Mouse (Mus musculus) neural tube, embryonic 15.5 days (tissue): ENCODE measurements around the gene Dedd2. TPM values are rescaled to one million over a fixed set of nuclear protein-coding genes. Genes with fewer than 3 reads are reported as not detected.
A peak's percentile ranks its signal among the peaks of the same experiment; 100 is the strongest.

Experiments
- ATAC-seq: fragments of 200-750 bp; cut with Nextera tagmentation; 2 replicates; pipeline ENCODE4 v1.8.0; 2017; ENCODE audit warnings: mild to moderate bottlenecking, moderate TSS enrichment, moderate library complexity; ENCODE audit not compliant: low FRiP score
- H3K27ac ChIP-seq: fragments of 300-500 bp; sonication (generic); replicated peaks from 2 replicates; pipeline ENCODE4 v1.5.1; 2015; ENCODE audit warnings: mild to moderate bottlenecking, inconsistent platforms
- H3K27me3 ChIP-seq: fragments of 300-500 bp; sonication (generic); replicated peaks from 2 replicates; pipeline ENCODE4 v1.6.1; 2015; ENCODE audit warnings: inconsistent platforms
- H3K36me3 ChIP-seq: fragments of 300-500 bp; sonication (generic); 2 replicates; pipeline ENCODE4 v1.6.1; 2015; ENCODE audit warnings: inconsistent platforms
- H3K4me1 ChIP-seq: fragments of 300-500 bp; sonication (generic); 2 replicates; pipeline ENCODE4 v1.6.1; 2015; ENCODE audit warnings: inconsistent platforms
- H3K4me2 ChIP-seq: fragments of 300-500 bp; sonication (generic); 2 replicates; pipeline ENCODE4 v1.6.1; 2015; ENCODE audit warnings: inconsistent platforms, mild to moderate bottlenecking, moderate library complexity
- H3K4me3 ChIP-seq: fragments of 300-500 bp; sonication (generic); replicated peaks from 2 replicates; pipeline ENCODE4 v1.5.1; 2015; ENCODE audit warnings: mild to moderate bottlenecking, inconsistent platforms
- H3K9ac ChIP-seq: fragments of 300-500 bp; sonication (generic); replicated peaks from 2 replicates; pipeline ENCODE4 v1.6.1; 2015; ENCODE audit warnings: mild to moderate bottlenecking, inconsistent platforms
- H3K9me3 ChIP-seq: fragments of 300-500 bp; sonication (generic); replicated peaks from 2 replicates; pipeline ENCODE4 v1.6.1; 2016; ENCODE audit warnings: inconsistent platforms
- WGBS: fragments of 180-500 bp; shearing (Covaris S2); methylation state at CpG from one replicate; pipeline ENCODE4 v1.1.7; 2015; ENCODE audit warnings: mixed read lengths; 5-methylcytosine and 5-hydroxymethylcytosine counted together
- polyA plus RNA-seq: library from polyadenylated mRNA; unstranded; fragments of >200 nt; fragmentation: Nextera tagmentation; extraction: Ambion mirVana; gene quantifications from 2 replicates; pipeline ENCODE4 v1.2.1, GENCODE M21; 2015

The Dedd2 gene
- polyA plus RNA-seq, 1 experiment from 2014 or later = 17.7 TPM

DNA sequence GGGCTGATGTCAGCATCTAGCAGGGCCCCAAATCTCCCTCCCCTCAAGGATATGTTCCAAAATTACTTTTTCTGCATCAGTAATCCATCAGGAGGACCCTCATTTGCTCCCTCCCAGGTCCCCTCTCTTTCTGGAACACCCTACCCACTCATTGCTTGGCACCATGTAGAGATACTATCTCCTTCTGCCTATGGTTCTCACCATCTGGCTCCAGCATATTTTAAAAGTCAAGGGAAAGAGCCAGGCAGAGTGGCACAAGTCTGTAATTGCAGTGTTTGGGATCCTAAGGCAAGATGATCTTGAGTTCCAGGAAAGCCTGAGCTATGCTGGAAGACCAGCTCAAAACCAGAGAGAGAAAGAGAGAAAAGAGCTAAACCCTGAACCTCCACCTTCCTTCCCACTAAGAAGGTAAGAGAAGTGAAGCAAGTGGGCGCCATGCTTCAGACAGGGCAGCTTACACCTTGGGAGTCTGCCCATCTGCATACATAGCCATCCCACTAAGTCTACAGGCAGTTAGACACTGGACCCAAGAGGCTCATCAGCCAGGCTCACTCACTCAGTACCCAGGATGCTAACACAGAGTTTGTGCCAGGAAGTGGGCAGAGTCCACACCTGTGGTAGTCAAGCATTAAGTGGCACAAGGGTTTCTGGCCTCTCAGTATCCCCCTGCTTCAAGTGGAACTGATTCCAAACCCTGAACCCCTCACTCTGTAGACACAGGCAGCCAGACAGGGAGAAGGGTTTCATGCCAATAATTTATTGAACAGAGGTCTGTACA is 7.3 kb upstream of the Dedd2 start:
- no peak for ATAC-seq
- Histone ChIP-seq H3K4me1 (peaks cover 7% of the 10 kb centered on the region), H3K9ac (no peak overlapping the region), H3K4me2 (no peak overlapping the region), H3K4me3 (no peak overlapping the region), H3K36me3 (peaks cover 88% of the 10 kb centered on the region), H3K27ac (no peak overlapping the region), H3K27me3 (no peaks in the 10 kb centered on the region), H3K9me3 (no peaks in the 10 kb centered on the region)
- WGBS = 89% methylated on average over 1 of the region's 1 CpGs

DNA sequence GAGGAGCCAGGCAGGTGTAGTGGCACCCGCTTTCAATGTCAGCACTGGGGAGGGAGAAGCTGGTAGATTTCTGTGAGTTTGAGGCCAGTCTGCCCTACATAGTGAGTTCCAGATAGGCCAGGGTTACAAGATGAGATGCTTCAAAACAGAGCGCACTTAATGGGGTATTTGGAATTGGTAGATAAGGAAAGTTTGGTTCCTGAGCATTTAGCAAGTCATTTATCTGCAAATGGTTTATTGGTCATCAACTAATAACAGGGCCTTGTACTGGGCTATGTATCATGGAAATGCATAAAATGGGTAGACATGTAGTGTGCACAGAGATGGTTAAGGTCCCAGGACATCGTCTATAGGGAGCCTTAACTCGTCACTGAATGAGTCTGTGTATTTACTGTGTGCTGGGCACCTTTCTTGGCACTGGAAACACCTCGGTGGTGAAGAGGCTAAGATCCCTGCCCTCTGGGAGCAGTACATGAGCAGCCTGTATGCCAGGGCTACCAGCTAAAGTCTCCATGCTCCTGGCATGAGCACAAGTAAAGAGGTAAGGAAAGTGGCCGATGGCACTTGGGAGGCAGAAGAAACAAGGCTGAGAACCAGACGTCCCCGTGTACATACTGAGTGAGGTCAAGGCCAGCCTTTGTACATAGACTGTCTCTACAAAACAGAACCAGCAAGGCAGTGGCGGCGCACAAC is 2.0 kb upstream of the Dedd2 start:
- H3K4me2 ChIP-seq = peak overlapping the region; percentile 98
- no peaks in the 10 kb centered on the region for H3K27me3 ChIP-seq
- WGBS = 85% methylated on average over 10 of the region's 10 CpGs
- peaks cover 43% of the 10 kb centered on the region for H3K4me1 ChIP-seq
- H3K27ac ChIP-seq = peak overlapping the region; percentile 95; the same call in 1 of the 2 replicates
- H3K9ac ChIP-seq = peak overlapping the region; percentile 81
- no peak for ATAC-seq
- H3K36me3 ChIP-seq = peaks cover 36% of the 10 kb centered on the region
- peak overlapping the region; percentile 57 for H3K4me3 ChIP-seq
- no peaks in the 10 kb centered on the region for H3K9me3 ChIP-seq

GRCm38 (mm10) chr7:25221102-25221883 is 878 bp upstream of the Dedd2 start, which contains the start of gene Zfp526:
Gene Zfp526, plus strand, starts transcription at chr7:25221425.
- WGBS = under 1% methylated on average over 40 of the region's 45 CpGs
- Histone ChIP-seq H3K27me3 (no peaks in the 10 kb centered on the region), H3K9ac (peak within 1 kb of the TSS; percentile 81), H3K9me3 (no peaks in the 10 kb centered on the region), H3K4me2 (peak within 1 kb of the TSS; percentile 98), H3K4me3 (peak within 1 kb of the TSS; percentile 57), H3K4me1 (peaks cover 43% of the 10 kb centered on the region), H3K27ac (peak within 1 kb of the TSS; percentile 95), H3K36me3 (peaks cover 29% of the 10 kb centered on the region)
- peak; percentile 94 for ATAC-seq

DNA sequence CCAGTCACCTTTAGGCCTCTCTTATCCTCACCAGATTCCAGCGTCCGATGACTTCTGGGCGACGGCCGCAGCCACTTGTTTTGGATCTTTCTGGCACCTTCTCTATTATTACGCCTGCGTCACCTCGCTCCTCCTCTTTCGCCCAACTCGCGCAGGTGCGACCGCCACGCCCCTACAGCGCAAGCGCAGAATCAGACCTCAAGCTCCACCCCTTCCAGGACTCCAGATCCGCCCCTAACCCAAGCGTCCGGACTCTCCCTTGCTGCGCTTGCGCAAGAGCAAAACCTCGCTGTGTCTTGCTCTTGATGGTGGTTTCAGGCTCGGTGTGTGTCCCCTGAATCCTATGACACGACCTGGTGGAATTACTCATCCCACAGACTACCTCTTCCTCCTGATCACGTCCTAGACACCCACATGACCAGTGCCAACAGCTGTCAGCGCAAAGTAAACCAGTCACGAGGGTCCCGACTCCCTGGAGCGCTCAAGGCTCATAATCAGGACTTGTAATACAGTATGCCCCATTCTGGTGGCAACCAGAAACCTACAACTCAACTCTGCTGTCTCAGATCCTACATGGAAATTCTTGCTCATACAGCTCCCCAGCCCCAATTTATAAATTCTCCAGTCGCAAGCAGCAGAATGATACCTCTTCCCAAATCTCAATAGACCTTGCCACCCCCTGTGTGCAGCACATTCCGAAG is 509 bp downstream of the Dedd2 start:
- WGBS = 2% methylated on average over 31 of the region's 31 CpGs
- ATAC-seq = peak; percentile 82

GRCm38 (mm10) chr7:25219416-25219750 is 1.0 kb downstream of the Dedd2 start:
- Histone ChIP-seq H3K36me3 (peaks cover 19% of the 10 kb centered on the region), H3K27ac (peak overlapping the region; percentile 82), H3K4me1 (peaks cover 43% of the 10 kb centered on the region), H3K4me2 (peak overlapping the region; percentile 98), H3K9me3 (no peaks in the 10 kb centered on the region), H3K27me3 (no peaks in the 10 kb centered on the region), H3K9ac (peak overlapping the region; percentile 82), H3K4me3 (peak overlapping the region; percentile 57)
- under 1% methylated on average over 16 of the region's 16 CpGs for WGBS
- ATAC-seq = peak; percentile 39

More for the DNA sequence above, 509 bp downstream of the Dedd2 start:
- Histone ChIP-seq H3K4me3 (peak overlapping the region; percentile 57), H3K4me2 (peak overlapping the region; percentile 98), H3K27me3 (no peaks in the 10 kb centered on the region), H3K9me3 (no peaks in the 10 kb centered on the region), H3K36me3 (peaks cover 23% of the 10 kb centered on the region), H3K27ac (peak overlapping the region; percentile 82), H3K9ac (peak overlapping the region; percentile 82), H3K4me1 (peaks cover 43% of the 10 kb centered on the region)

GRCm38 (mm10) chr7:25218705-25219415 is 1.6 kb downstream of the Dedd2 start:
- Histone ChIP-seq H3K27me3 (no peaks in the 10 kb centered on the region), H3K4me2 (peak overlapping the region; percentile 98), H3K9me3 (no peaks in the 10 kb centered on the region), H3K4me3 (peak overlapping the region; percentile 57), H3K9ac (peak overlapping the region; percentile 82), H3K4me1 (peaks cover 43% of the 10 kb centered on the region), H3K27ac (peak overlapping the region; percentile 82), H3K36me3 (peaks cover 20% of the 10 kb centered on the region)
- ATAC-seq = peak; percentile 49
- under 1% methylated on average over 53 of the region's 53 CpGs for WGBS

- no peaks in the 10 kb centered on the region for H3K9me3 ChIP-seq
- 70% methylated on average over 12 of the region's 12 CpGs for WGBS
- ATAC-seq = no peak
- peaks cover 40% of the 10 kb centered on the region for H3K4me1 ChIP-seq
- H3K4me3 ChIP-seq = peak overlapping the region; percentile 57; the same call in 1 of the 2 replicates
- no peaks in the 10 kb centered on the region for H3K27me3 ChIP-seq
- H3K4me2 ChIP-seq = peak overlapping the region; percentile 98
- H3K27ac ChIP-seq = no peak overlapping the region
- H3K9ac ChIP-seq = no peak overlapping the region
- peaks cover 19% of the 10 kb centered on the region for H3K36me3 ChIP-seq
Measured at GRCm38 (mm10) chr7:25217653-25218395, 2.6 kb downstream of the Dedd2 start.

GRCm38 (mm10) chr7:25214172-25214571 is 6.2 kb downstream of the Dedd2 start:
- ATAC-seq = no peak
- Histone ChIP-seq H3K27ac (no peak overlapping the region), H3K36me3 (peaks cover 53% of the 10 kb centered on the region), H3K27me3 (no peaks in the 10 kb centered on the region), H3K9me3 (no peaks in the 10 kb centered on the region), H3K4me3 (no peak overlapping the region), H3K4me1 (peaks cover 14% of the 10 kb centered on the region), H3K4me2 (no peak overlapping the region), H3K9ac (no peak overlapping the region)
- 90% methylated on average over 2 of the region's 2 CpGs for WGBS

DNA sequence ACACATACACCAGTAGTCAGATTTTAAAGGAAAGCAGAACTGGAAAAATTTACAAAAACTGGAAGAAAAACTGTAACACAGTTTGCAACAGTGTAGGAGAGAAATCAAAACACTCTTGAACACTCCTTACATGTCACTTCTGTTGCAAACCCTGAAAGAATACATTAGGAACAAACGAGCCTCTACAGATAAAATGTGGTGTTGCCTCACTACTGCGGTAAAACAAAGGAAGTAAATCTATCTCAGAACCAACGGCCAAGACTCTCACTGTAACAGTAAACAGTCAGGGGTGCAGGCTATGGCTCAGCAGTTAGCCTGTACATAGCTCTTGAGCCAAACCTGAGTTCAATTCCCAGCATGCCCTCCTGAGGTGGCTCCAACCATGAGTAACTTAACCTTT is 7.3 kb downstream of the Dedd2 start:
- peaks cover 6% of the 10 kb centered on the region for H3K4me1 ChIP-seq
- no peaks in the 10 kb centered on the region for H3K27me3 ChIP-seq
- 77% methylated on average over 3 of the region's 3 CpGs for WGBS
- H3K27ac ChIP-seq = no peak overlapping the region
- H3K9me3 ChIP-seq = no peaks in the 10 kb centered on the region
- no peak overlapping the region for H3K4me2 ChIP-seq
- no peak for ATAC-seq
- H3K9ac ChIP-seq = no peak overlapping the region
- H3K4me3 ChIP-seq = no peak overlapping the region
- peaks cover 62% of the 10 kb centered on the region for H3K36me3 ChIP-seq

DNA sequence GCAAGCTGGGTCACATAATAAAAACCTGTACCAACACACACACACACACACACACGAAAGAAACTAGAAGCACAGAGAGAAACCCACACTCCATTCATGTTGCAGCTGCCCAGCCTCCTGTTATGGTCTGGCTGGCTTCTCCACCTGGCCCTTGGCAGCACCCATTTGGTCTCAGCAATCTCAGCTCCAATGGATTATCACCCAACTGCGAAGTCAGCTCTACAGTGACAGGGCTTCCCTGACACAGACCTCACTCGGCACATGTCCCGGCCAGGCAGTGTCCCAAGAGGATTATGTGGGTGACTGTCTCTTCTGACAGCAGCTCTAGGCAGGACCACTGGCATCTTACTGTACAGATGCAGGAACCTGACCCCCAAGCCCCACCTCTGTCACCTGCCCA is 9.9 kb downstream of the Dedd2 start:
- Histone ChIP-seq H3K36me3 (peaks cover 69% of the 10 kb centered on the region), H3K4me3 (no peak overlapping the region), H3K4me1 (no peaks in the 10 kb centered on the region), H3K9me3 (no peaks in the 10 kb centered on the region), H3K9ac (no peak overlapping the region), H3K27ac (no peak overlapping the region), H3K4me2 (no peak overlapping the region), H3K27me3 (no peaks in the 10 kb centered on the region)
- ATAC-seq = no peak
- 90% methylated on average over 4 of the region's 4 CpGs for WGBS
